Mouse (Mus musculus): ENCODE measurements around the gene Adamts3. TPM values are rescaled to one million over a fixed set of nuclear protein-coding genes. Genes with fewer than 3 reads are reported as not detected.

Adamts3 gene
- polyA plus RNA-seq, 1 experiment = 0.46 TPM

DNA sequence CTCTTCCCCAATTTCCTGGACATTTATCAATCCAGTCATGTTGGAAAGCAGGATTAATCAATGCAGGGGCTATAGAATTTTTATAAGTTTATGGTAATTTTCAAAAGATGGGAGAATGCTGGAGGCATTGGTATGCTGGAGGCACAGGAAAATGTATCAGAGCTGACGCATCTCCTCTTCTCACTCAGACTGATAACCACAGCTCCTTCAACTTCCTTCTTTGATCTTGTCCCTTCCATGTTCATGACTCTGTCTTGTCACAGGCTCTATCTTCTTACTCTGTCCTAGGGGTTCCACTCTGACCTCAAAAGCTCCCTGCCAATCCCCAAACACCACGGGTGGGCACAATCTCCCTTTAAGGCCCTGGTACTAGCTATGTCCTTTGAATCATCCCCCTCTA is 103.3 kb downstream of the Adamts3 start:
- 88% methylated on average over 2 of the region's 2 CpGs for WGBS
- H3K4me1 ChIP-seq (ENCODE audit: control insufficient read depth, insufficient read depth, insufficient read length, low read length) = no peaks in the 10 kb centered on the region
- no peak for TF ChIP-seq CTCF (IDR thresholded peaks at IDR 0.05; ENCODE audit: extremely low read depth, insufficient read length, insufficient replicate concordance, low read depth, low read length)
- no peak for TF ChIP-seq POLR2A (IDR thresholded peaks at IDR 0.05; ENCODE audit: low read depth, low read length)
- no peaks in the 10 kb centered on the region for H3K27me3 ChIP-seq (ENCODE audit: control insufficient read depth, insufficient read depth, low read length)
- no peak overlapping the region for H3K27ac ChIP-seq (ENCODE audit: insufficient read depth, low read depth, low read length)
- H3K4me3 ChIP-seq (ENCODE audit: low read depth, low read length) = no peak overlapping the region
- no peaks in the 10 kb centered on the region for H3K36me3 ChIP-seq (ENCODE audit: control insufficient read depth, insufficient read depth, low read length)

DNA sequence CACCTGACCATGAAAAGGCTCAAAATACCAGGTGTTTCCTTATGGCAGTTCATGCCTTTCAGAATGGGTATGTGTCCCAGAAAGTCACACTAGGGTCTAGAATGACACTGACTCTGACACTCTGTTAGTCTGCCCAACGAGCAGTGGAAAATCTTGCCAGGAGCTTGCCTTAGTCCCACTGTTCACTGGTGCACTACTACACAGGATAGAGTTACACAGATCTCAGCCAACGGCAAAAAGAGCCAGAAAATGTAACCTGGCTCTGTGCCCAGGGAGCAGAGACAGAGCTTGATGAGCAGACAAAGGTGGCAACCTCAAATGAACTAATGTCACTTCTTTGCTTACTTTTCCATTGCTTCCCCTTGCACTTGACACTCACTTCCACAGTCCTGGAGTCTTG is 104.5 kb downstream of the Adamts3 start:
- no peaks in the 10 kb centered on the region for H3K4me1 ChIP-seq (ENCODE audit: control insufficient read depth, insufficient read depth, insufficient read length, low read length)
- H3K4me3 ChIP-seq (ENCODE audit: low read depth, low read length) = no peak overlapping the region
- 36% methylated on average over 2 of the region's 2 CpGs for WGBS
- H3K36me3 ChIP-seq (ENCODE audit: control insufficient read depth, insufficient read depth, low read length) = no peaks in the 10 kb centered on the region
- H3K27ac ChIP-seq (ENCODE audit: insufficient read depth, low read depth, low read length) = no peak overlapping the region
- no peak for TF ChIP-seq CTCF (IDR thresholded peaks at IDR 0.05; ENCODE audit: extremely low read depth, insufficient read length, insufficient replicate concordance, low read depth, low read length)
- no peak for TF ChIP-seq POLR2A (IDR thresholded peaks at IDR 0.05; ENCODE audit: low read depth, low read length)
- H3K27me3 ChIP-seq (ENCODE audit: control insufficient read depth, insufficient read depth, low read length) = no peaks in the 10 kb centered on the region

DNA sequence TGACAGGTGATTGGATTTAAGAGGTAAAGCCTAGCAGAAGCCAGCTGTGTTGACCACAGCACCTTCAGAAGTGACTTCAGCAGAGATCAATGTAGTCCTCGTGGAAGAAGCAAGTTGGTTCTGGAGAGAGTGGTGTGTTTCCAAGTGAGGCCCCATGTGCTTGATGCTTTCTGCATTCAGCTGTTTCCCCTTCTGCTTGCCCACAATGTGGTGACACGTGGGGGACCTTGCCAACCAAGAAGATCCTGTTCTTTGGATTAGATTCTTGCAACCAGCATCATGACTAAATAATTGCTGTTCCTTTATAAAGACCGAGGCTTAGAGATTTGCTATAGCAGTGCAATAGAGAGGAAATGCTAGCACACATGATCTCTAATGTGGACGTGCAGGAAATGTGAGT is 105.7 kb downstream of the Adamts3 start:
- no peak overlapping the region for H3K27ac ChIP-seq (ENCODE audit: insufficient read depth, low read depth, low read length)
- H3K4me3 ChIP-seq (ENCODE audit: low read depth, low read length) = no peak overlapping the region
- TF ChIP-seq POLR2A (IDR thresholded peaks at IDR 0.05; ENCODE audit: low read depth, low read length) (no peak), CTCF (IDR thresholded peaks at IDR 0.05; ENCODE audit: extremely low read depth, insufficient read length, insufficient replicate concordance, low read depth, low read length) (no peak)
- no peaks in the 10 kb centered on the region for H3K4me1 ChIP-seq (ENCODE audit: control insufficient read depth, insufficient read depth, insufficient read length, low read length)
- 74% methylated on average over 4 of the region's 4 CpGs for WGBS
- no peaks in the 10 kb centered on the region for H3K27me3 ChIP-seq (ENCODE audit: control insufficient read depth, insufficient read depth, low read length)
- no peaks in the 10 kb centered on the region for H3K36me3 ChIP-seq (ENCODE audit: control insufficient read depth, insufficient read depth, low read length)

DNA sequence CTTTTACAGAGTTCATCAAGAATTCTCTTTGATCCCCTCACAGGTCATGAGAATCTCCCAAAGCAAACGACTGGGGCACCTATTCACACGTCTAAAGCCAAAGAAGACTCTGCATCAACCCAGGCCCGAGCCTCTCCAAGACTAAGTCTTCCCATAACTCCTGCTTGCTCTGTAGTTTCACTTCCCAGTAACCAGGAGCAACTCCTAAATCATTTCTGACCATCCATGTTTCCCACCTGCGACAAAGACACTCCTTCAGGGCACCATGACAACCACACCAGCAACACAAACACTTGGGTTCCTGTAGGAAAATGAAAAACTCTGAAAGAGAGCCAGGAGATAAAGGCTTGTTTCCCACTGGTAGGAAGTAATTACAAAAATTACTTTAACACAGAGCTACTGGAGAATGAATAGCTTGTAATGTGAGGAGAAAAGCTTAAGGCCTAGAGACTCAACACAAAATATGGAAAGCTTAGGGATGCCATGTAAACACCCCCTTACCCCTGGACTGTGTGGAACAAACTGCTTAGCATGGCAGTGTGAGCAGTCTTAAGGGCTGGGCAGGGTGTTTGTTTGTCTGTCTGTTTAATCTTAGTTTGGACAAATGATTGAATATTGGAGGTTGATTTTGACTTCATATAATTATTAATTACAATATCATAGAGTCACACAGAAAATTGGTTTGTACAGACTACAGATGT is 112.3 kb downstream of the Adamts3 start:
- WGBS = 21% methylated on average over 4 of the region's 4 CpGs

DNA sequence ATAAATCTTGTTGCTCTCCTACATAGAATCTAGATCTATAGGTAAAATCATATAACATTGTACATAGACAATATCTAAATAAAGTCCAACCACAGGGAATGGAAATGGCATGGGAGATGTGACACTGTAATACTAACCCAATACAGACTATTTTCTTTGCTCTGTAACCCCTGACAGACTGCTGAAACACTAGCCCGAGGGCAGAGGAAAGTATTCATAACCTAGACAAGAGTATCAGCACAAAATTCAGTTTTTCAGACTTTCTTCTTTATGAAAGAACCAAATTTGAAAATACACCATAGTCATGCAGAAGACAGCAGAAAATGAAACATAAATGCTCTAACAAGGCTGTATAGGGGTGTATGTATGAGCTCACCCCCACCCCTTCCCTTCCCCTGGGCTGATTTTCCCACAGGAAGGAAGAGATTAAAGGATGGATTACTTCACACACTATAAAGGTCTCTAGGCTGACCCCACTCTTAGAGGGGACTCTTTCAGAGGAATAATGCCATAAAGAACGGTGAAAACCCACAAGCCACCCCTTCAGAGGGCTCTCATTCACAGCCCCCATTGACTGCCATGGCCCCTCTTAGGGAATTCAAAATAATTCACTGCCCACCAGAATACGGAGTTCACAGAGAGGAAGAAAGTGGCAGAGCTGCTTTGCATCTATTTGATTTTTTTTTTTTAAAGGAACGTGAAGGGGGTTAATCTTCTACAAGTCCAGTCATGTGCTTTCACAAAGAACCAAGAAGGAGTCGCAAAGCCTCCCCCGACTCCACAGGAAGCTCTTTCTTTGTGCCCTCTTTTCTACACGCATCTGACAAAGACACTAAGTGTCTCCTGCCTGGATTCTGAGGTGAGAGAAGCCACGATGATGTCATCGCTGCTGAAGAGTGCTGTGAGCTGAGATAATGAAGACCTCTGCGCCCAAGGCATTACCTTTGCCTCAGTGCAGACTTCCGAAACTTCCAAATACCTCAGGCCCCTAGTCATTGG is 119.6 kb downstream of the Adamts3 start:
- TF ChIP-seq CTCF (IDR thresholded peaks at IDR 0.05; ENCODE audit: extremely low read depth, insufficient read length, insufficient replicate concordance, low read depth, low read length) (no peak), POLR2A (IDR thresholded peaks at IDR 0.05; ENCODE audit: low read depth, low read length) (no peak)
- Histone ChIP-seq H3K36me3 (ENCODE audit: control insufficient read depth, insufficient read depth, low read length) (no peaks in the 10 kb centered on the region), H3K4me3 (ENCODE audit: low read depth, low read length) (no peak overlapping the region), H3K27ac (ENCODE audit: insufficient read depth, low read depth, low read length) (no peak overlapping the region), H3K4me1 (ENCODE audit: control insufficient read depth, insufficient read depth, insufficient read length, low read length) (no peaks in the 10 kb centered on the region), H3K27me3 (ENCODE audit: control insufficient read depth, insufficient read depth, low read length) (no peaks in the 10 kb centered on the region)
- 58% methylated on average over 11 of the region's 11 CpGs for WGBS

More for the DNA sequence above, 112.3 kb downstream of the Adamts3 start:
- H3K4me3 ChIP-seq (ENCODE audit: low read depth, low read length) = no peak overlapping the region
- H3K36me3 ChIP-seq (ENCODE audit: control insufficient read depth, insufficient read depth, low read length) = no peaks in the 10 kb centered on the region
- TF ChIP-seq CTCF (IDR thresholded peaks at IDR 0.05; ENCODE audit: extremely low read depth, insufficient read length, insufficient replicate concordance, low read depth, low read length) (no peak), POLR2A (IDR thresholded peaks at IDR 0.05; ENCODE audit: low read depth, low read length) (no peak)
- no peaks in the 10 kb centered on the region for H3K27me3 ChIP-seq (ENCODE audit: control insufficient read depth, insufficient read depth, low read length)
- H3K4me1 ChIP-seq (ENCODE audit: control insufficient read depth, insufficient read depth, insufficient read length, low read length) = no peaks in the 10 kb centered on the region
- no peak overlapping the region for H3K27ac ChIP-seq (ENCODE audit: insufficient read depth, low read depth, low read length)

DNA sequence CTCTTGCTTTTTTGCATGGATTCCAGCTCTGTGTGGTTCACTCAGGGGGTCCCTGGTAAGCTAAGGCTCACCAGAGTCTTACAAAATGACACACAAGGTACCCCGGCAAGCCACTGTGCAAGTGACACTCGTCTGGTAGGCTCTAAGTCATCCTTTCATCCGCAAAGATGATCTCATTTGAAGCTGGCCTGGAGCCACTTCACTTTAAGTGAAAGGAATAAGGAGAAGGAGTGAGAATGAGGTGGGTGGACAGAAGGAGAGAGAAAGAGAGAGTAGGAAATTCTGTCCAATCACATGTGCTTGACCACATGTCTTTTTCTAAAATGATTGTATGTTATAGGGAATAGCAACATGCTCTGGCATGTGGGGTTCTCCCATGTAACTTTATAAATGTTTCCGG is 122.8 kb downstream of the Adamts3 start:
- Histone ChIP-seq H3K27ac (ENCODE audit: insufficient read depth, low read depth, low read length) (no peak overlapping the region), H3K36me3 (ENCODE audit: control insufficient read depth, insufficient read depth, low read length) (no peaks in the 10 kb centered on the region), H3K4me3 (ENCODE audit: low read depth, low read length) (no peak overlapping the region), H3K4me1 (ENCODE audit: control insufficient read depth, insufficient read depth, insufficient read length, low read length) (no peaks in the 10 kb centered on the region), H3K27me3 (ENCODE audit: control insufficient read depth, insufficient read depth, low read length) (no peaks in the 10 kb centered on the region)
- WGBS = 94% methylated on average over 4 of the region's 4 CpGs
- TF ChIP-seq POLR2A (IDR thresholded peaks at IDR 0.05; ENCODE audit: low read depth, low read length) (no peak), CTCF (IDR thresholded peaks at IDR 0.05; ENCODE audit: extremely low read depth, insufficient read length, insufficient replicate concordance, low read depth, low read length) (no peak)

DNA sequence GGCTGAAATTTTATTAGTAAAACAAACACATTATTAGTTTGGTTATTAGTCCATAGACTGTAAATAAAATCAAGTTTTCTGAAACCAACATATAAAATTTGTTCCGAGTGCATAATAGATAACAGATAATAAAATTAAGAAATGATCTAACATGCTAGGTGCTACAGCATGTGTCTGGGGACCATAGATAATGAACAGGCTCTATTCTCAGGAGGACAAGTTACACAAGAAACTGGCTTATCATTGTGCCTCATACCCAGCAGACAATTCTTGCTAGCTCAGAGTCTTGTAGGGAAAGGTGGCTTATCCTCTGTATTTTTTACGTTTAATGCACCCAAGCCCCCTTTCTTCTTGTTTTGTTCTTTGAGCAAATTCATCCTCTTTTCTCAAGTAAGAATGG is 131.3 kb downstream of the Adamts3 start:
- Histone ChIP-seq H3K4me1 (ENCODE audit: control insufficient read depth, insufficient read depth, insufficient read length, low read length) (no peaks in the 10 kb centered on the region), H3K36me3 (ENCODE audit: control insufficient read depth, insufficient read depth, low read length) (no peaks in the 10 kb centered on the region), H3K27ac (ENCODE audit: insufficient read depth, low read depth, low read length) (no peak overlapping the region), H3K27me3 (ENCODE audit: control insufficient read depth, insufficient read depth, low read length) (no peaks in the 10 kb centered on the region), H3K4me3 (ENCODE audit: low read depth, low read length) (no peak overlapping the region)
- WGBS = 76% methylated on average over 2 of the region's 2 CpGs
- TF ChIP-seq POLR2A (IDR thresholded peaks at IDR 0.05; ENCODE audit: low read depth, low read length) (no peak), CTCF (IDR thresholded peaks at IDR 0.05; ENCODE audit: extremely low read depth, insufficient read length, insufficient replicate concordance, low read depth, low read length) (no peak)

Measured in small intestine, adult 2 months (tissue).